Mouse (Mus musculus) embryonic facial prominence, embryonic 13.5 days (tissue): Measurements from ENCODE around the gene Stat2. TPM values are rescaled to one million over a fixed set of nuclear protein-coding genes. Genes with fewer than 3 reads are reported as not detected.
"Not testable (repeated sequence)": the region's sequence is repeated elsewhere in the genome, so short reads cannot be mapped to it uniquely, and the experiment has no call there.

ENCODE experiments used
- ATAC-seq: fragments of 200-750 bp; cut with Nextera tagmentation; 2 replicates; pipeline ENCODE4 v1.8.0; 2017; ENCODE audit warnings: low read depth; ENCODE audit not compliant: insufficient number of reproducible peaks, insufficient read depth, low FRiP score, low TSS enrichment
- H3K27ac ChIP-seq: fragments of 300-500 bp; sonication (generic); 2 replicates; pipeline ENCODE4 v1.5.1; 2015; ENCODE audit warnings: moderate library complexity, mild to moderate bottlenecking, inconsistent platforms
- H3K27me3 ChIP-seq: fragments of 300-500 bp; sonication (generic); 2 replicates; pipeline ENCODE4 v1.6.1; 2015; ENCODE audit warnings: mild to moderate bottlenecking, inconsistent platforms
- H3K36me3 ChIP-seq: fragments of 300-500 bp; sonication (generic); 2 replicates; pipeline ENCODE4 v1.6.1; 2015; ENCODE audit warnings: mild to moderate bottlenecking, inconsistent platforms
- H3K4me1 ChIP-seq: fragments of 300-500 bp; sonication (generic); 2 replicates; pipeline ENCODE4 v1.6.1; 2015; ENCODE audit warnings: inconsistent platforms
- H3K4me2 ChIP-seq: fragments of 300-500 bp; sonication (generic); 2 replicates; pipeline ENCODE4 v1.6.1; 2015; ENCODE audit warnings: moderate library complexity, mild to moderate bottlenecking, inconsistent platforms
- H3K4me3 ChIP-seq: fragments of 300-500 bp; sonication (generic); 2 replicates; pipeline ENCODE4 v1.5.1; 2015; ENCODE audit warnings: mild to moderate bottlenecking, inconsistent platforms
- H3K9ac ChIP-seq: fragments of 300-500 bp; sonication (generic); 2 replicates; pipeline ENCODE4 v1.6.1; 2015; ENCODE audit warnings: mild to moderate bottlenecking, inconsistent platforms
- H3K9me3 ChIP-seq: fragments of 300-500 bp; sonication (generic); 2 replicates; pipeline ENCODE4 v1.6.1; 2016; ENCODE audit warnings: inconsistent platforms
- WGBS: fragments of 180-500 bp; shearing (Covaris S2); methylation state at CpG from one replicate; pipeline ENCODE4 v1.1.7; 2015; ENCODE audit warnings: mixed read lengths; 5-methylcytosine and 5-hydroxymethylcytosine counted together
- polyA plus RNA-seq: library from polyadenylated mRNA; unstranded; fragments of >200 nt; fragmentation: Nextera tagmentation; extraction: Ambion mirVana; gene quantifications from 2 replicates; pipeline ENCODE4 v1.2.1, GENCODE M21; 2015

Stat2 gene
- polyA plus RNA-seq, 1 experiment from 2014 or later, result 19.0 TPM

- peaks cover 80% of the 10 kb centered on the region for H3K36me3 ChIP-seq
These were observed 10.6 kb downstream of the Stat2 start for GRCm38 (mm10) chr10:128280943-128281342.

DNA sequence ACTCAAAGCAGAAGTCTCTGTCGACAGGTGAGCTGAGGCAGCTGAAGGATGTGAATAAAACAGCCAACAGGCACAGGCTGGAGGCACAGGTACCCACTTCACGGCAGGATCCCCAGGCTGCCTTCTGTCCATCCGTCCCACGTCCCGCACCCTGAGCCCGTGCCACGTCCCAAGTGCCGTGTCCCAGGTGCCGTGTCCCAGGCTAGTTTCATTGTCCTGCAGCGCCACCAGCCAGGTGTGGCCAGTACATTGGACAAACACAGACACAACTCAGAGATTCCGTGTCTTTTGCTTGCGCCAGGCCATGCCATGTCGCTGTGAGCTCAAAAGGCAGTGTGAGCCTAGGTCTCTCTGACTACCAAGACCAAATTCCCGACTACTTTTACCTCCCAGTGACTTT, 11.3 kb downstream of the Stat2 start:
- Histone ChIP-seq H3K4me3 (no peak overlapping the region), H3K27me3 (no peaks in the 10 kb centered on the region), H3K9me3 (no peaks in the 10 kb centered on the region), H3K36me3 (peaks cover 84% of the 10 kb centered on the region), H3K27ac (no peak overlapping the region), H3K4me2 (no peak overlapping the region), H3K9ac (no peak overlapping the region), H3K4me1 (0 out of 2 replicates have a peak, but pooled peaks cover 6% of the 10 kb centered on the region)
- 92% methylated on average over 14 of the region's 14 CpGs for WGBS
- no peak for ATAC-seq

More at GRCm38 (mm10) chr10:128280943-128281342, 10.6 kb downstream of the Stat2 start:
- Histone ChIP-seq H3K4me3 (no peak overlapping the region), H3K9me3 (no peaks in the 10 kb centered on the region), H3K4me1 (no peaks in the 10 kb centered on the region), H3K27ac (no peak overlapping the region), H3K27me3 (no peaks in the 10 kb centered on the region), H3K4me2 (no peak overlapping the region), H3K9ac (no peak overlapping the region)
- 82% methylated on average over 6 of the region's 6 CpGs for WGBS
- ATAC-seq, result no peak

DNA sequence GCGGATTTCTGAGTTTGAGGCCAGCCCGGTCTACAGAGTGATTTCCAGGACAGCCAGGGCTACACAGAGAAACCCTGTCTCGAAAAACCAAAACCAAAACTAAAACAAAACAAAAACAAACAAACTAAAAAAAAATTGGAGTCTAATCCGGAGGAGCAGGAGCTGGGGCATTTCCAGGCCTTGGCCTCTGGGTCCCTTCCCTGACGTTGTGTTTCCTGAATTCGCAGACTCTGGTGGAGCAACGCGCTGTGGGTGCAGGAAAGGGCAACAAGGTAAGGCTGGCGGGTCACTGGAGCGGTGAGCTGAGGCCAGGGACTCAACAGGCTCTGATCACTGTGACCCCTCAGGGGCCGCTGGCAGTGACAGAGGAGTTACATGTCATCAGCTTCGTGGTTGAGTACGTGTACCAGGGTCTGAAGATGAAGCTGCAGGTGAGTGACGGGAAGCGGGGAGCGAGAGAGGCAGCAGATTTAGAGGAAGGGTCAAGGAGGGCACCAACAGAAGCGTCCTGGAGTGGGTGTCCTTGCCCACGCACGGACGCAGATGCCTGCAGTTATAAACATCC, 12.6 kb downstream of the Stat2 start:
- no peak for ATAC-seq
- Histone ChIP-seq H3K36me3 (peaks cover 76% of the 10 kb centered on the region), H3K4me3 (no peak overlapping the region), H3K9ac (no peak overlapping the region), H3K27me3 (no peaks in the 10 kb centered on the region), H3K4me1 (0 out of 2 replicates have a peak, but pooled peaks cover 6% of the 10 kb centered on the region), H3K27ac (no peak overlapping the region), H3K9me3 (no peaks in the 10 kb centered on the region), H3K4me2 (no peak overlapping the region)
- 86% methylated on average over 20 of the region's 20 CpGs for WGBS

DNA sequence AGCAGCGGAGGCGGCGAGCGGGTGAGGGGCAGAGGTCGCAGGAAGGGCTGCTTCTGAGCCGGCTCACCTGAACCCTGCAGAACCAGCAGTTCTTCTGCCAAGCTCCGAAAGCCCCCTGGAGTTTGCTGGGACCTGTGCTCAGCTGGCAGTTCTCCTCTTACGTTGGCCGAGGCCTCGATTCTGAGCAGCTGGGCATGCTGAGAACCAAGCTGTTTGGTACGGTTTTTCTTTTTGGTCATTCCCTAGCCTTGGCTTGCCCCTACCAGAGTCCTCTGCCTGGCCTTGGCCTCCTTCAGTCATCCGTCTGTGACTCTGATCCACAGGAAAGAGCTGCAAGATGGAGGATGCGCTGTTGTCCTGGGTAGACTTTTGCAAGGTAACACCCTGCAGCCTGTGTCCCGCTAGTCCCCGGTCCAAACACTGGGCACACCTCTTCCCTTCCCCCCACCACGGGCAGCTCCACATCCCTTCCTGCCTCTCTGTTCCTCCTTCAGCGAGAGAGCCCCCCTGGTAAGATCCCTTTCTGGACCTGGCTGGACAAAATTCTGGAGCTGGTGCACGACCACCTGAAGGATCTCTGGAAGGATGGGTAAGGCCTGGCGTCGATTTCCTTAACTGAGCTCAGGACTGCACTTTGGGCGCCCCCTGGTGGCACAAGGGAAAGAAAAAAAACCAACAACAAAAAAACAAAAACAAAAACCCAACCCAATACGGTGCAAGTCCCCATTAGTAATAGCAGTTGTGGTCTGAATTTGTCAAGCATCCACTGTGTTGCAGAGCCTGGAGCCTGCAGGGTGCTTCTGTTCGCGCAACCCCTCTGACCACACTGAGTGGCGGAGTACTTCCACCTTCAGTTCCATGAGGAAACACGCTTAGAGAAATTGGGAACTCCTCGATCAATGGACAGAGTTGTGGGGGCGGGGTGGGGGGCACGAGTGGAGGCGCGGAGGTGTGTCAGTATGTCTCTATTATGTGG, 13.5 kb downstream of the Stat2 start:
- Histone ChIP-seq H3K9me3 (no peaks in the 10 kb centered on the region), H3K4me3 (no peak overlapping the region), H3K27ac (no peak overlapping the region), H3K4me2 (no peak overlapping the region), H3K4me1 (0 out of 2 replicates have a peak, but pooled peaks cover 6% of the 10 kb centered on the region), H3K9ac (no peak overlapping the region), H3K27me3 (no peaks in the 10 kb centered on the region), H3K36me3 (peaks cover 74% of the 10 kb centered on the region)
- ATAC-seq, result no peak
- WGBS, result 62% methylated on average over 31 of the region's 31 CpGs

GRCm38 (mm10) chr10:128290594-128290993, 20.2 kb downstream of the Stat2 start:
- not testable (repeated sequence) for H3K9ac ChIP-seq, ATAC-seq, H3K27me3 ChIP-seq, H3K4me3 ChIP-seq, H3K4me2 ChIP-seq, H3K27ac ChIP-seq, H3K9me3 ChIP-seq, H3K4me1 ChIP-seq
- 67% methylated on average over 1 of the region's 1 CpGs for WGBS
- H3K36me3 ChIP-seq, result peaks cover 51% of the 10 kb centered on the region

DNA sequence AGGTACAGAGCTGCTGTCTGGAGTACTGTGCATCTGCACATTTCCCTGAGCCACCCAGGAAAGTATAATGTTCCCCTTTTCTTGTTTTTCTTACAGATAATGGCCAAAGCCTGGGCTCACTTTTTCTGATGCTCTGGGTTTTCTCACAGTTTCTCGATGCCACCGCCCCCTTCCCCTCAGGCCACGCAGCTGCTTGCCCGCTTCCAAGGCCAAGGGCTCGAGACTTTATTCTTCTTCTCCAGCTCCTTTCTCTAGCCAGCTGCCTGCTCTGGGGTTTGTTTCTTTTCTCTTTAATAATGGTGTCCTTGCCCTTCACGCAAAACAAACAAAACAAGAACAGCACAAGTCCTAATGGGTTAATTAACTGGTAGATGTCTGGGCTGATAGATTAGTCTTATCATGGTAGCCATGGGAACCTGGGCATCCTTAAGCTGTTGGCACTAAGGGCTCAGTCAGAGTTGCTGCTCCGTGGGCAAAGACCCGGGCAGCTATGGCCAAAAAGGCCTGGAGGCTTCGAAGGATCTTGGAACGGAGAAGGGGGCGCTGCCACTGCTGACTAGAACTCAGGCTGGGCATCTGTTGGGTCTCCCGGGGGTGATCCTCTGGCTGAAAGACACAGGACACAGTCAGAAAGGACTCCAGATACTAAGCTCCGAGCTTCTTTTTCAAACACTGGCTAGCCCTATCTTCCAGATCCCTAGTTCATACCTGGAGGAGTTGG, 26.2 kb downstream of the Stat2 start:
- Histone ChIP-seq H3K9me3 (no peaks in the 10 kb centered on the region), H3K4me3 (no peak overlapping the region), H3K27me3 (no peaks in the 10 kb centered on the region), H3K9ac (0 out of 2 replicates have a peak overlapping the region, but pooled peaks have one; percentile 3), H3K4me1 (no peaks in the 10 kb centered on the region), H3K4me2 (no peak overlapping the region), H3K36me3 (peaks cover 15% of the 10 kb centered on the region), H3K27ac (no peak overlapping the region)
- 72% methylated on average over 13 of the region's 13 CpGs for WGBS
- ATAC-seq, result no peak

DNA sequence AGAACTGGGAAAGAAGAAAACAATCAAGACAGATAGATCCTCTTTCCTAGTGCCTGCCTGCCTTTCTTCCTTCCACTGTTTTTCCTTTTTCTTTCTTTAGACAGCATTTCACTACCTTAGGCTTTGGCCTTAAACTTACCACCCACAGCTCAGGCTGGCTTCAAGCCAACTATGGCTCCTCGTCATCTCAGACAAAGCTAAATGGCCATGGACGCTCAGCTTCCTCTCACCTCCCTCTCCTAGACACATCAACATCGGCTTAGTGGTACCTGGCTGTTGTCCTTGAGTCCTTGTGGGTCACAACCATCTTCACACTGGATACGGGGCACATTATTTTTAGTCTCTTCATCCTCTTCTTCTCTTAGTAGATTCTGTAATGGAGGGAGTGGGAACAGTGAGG, 26.9 kb downstream of the Stat2 start:
- Histone ChIP-seq H3K27ac (no peak overlapping the region), H3K9me3 (no peaks in the 10 kb centered on the region), H3K4me1 (peaks cover 2% of the 10 kb centered on the region), H3K4me3 (no peak overlapping the region), H3K27me3 (no peaks in the 10 kb centered on the region), H3K36me3 (peaks cover 9% of the 10 kb centered on the region), H3K9ac (no peak overlapping the region), H3K4me2 (no peak overlapping the region)
- WGBS, result 77% methylated on average over 4 of the region's 4 CpGs
- no peak for ATAC-seq

DNA sequence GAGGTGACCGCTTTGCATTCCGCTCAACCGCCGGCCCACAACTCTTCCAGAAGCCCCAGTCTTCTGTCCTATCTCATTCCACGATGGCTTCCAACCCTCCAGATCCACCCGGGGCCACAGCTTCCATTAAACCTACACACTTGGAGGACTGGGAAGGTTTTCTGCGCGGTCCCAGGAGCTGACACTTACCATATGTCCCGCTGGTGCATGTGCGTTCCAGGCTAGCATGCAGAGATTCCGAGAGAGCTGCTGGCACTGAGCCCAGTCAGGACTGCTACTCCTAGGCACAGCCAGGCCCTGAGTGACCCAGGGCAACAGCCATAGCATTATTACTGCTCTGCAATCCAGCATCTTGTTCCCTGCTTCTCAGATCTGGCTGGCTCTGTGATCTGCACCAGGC, 27.3 kb downstream of the Stat2 start:
- Histone ChIP-seq H3K36me3 (peaks cover 5% of the 10 kb centered on the region; the same call in 1 of the 2 replicates), H3K9me3 (no peaks in the 10 kb centered on the region), H3K4me1 (peaks cover 6% of the 10 kb centered on the region), H3K4me2 (no peak overlapping the region), H3K9ac (no peak overlapping the region), H3K4me3 (no peak overlapping the region), H3K27me3 (no peaks in the 10 kb centered on the region), H3K27ac (no peak overlapping the region)
- 0 out of 2 replicates have a peak, but pooled peaks have one; percentile 43 for ATAC-seq
- 64% methylated on average over 11 of the region's 11 CpGs for WGBS

GRCm38 (mm10) chr10:128298243-128298642, 27.9 kb downstream of the Stat2 start:
- Histone ChIP-seq H3K27ac (no peak overlapping the region), H3K9me3 (no peaks in the 10 kb centered on the region), H3K4me1 (peaks cover 6% of the 10 kb centered on the region), H3K4me2 (no peak overlapping the region), H3K9ac (no peak overlapping the region), H3K4me3 (no peak overlapping the region), H3K36me3 (no peaks in the 10 kb centered on the region), H3K27me3 (no peaks in the 10 kb centered on the region)
- 57% methylated on average over 6 of the region's 6 CpGs for WGBS
- ATAC-seq, result no peak

DNA sequence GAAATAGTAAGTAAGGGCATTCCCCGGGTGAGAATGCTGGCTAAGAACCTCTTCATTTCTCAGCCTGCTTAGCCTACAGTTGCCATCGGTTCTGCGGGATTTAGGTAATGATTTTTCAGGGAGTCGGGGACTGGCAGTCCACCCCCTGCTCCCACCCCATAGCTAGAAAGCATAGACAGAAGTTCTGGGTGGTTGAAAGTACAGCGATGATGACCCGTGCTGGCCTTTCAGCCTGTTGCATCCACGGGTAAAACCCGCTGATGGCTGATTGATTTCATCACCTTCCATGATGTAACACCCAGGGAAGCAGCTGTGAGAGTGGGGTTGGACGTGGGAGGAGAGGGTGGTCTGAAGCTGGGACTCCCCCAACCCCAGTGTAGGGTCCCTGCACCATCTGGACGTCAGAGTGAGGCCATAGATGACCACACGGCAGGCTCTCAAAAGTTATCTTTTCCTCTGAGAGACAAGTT, 28.4 kb downstream of the Stat2 start, which contains the start of gene Il23a:
Il23a (minus strand) TSS at position 51 of the 470 bp plus-strand sequence.
- Histone ChIP-seq H3K4me1 (peaks cover 8% of the 10 kb centered on the region), H3K27ac (no peak within 1 kb of the TSS), H3K9ac (no peak within 1 kb of the TSS), H3K27me3 (no peaks in the 10 kb centered on the region), H3K9me3 (no peaks in the 10 kb centered on the region), H3K36me3 (no peaks in the 10 kb centered on the region), H3K4me2 (no peak within 1 kb of the TSS), H3K4me3 (no peak within 1 kb of the TSS)
- WGBS, result 76% methylated on average over 11 of the region's 11 CpGs
- no peak for ATAC-seq

DNA sequence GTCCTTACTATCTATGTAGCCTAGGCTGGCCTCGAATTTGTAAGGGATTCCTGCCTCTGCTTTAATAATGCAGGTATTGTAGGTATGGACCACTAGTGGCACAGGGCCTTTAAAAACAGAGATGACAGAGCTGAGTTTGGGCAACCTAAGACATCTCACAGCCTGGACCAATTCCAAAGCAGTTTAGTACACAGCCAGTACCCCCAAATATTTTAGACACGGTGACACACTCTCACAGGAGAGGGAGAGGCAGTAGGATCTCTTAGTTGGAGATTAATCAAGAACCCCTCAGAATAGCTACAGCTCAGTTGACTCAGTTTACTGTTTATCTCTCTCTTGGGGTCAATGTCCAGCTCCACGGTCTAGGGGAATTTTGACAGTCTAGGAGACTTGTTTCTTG, 32.0 kb downstream of the Stat2 start:
- no peaks in the 10 kb centered on the region for H3K9me3 ChIP-seq
- peak overlapping the region; percentile 87 for H3K9ac ChIP-seq
- peak overlapping the region; percentile 96 for H3K27ac ChIP-seq
- H3K27me3 ChIP-seq, result no peaks in the 10 kb centered on the region
- ATAC-seq, result no peak
- WGBS, result 37% methylated on average over 3 of the region's 3 CpGs
- H3K4me1 ChIP-seq, result peaks cover 16% of the 10 kb centered on the region
- H3K4me3 ChIP-seq, result peak overlapping the region; percentile 60
- H3K36me3 ChIP-seq, result 0 out of 2 replicates have a peak, but pooled peaks cover 4% of the 10 kb centered on the region
- peak overlapping the region; percentile 76 for H3K4me2 ChIP-seq
